Mouse (Mus musculus) spleen, adult 2 months (tissue): Measurements from ENCODE around the gene Cacul1.

Experiments used
- CTCF ChIP-seq: fragments of 200-500 bp; IDR thresholded peaks from 2 replicates; pipeline ENCODE4 v1.5.1; 2011; ENCODE audit warnings: mild to moderate bottlenecking, inconsistent platforms; ENCODE audit not compliant: insufficient read depth, insufficient read length, insufficient replicate concordance; ENCODE audit errors: extremely low read depth
- POLR2A ChIP-seq: fragments of 200-500 bp; IDR thresholded peaks from 2 replicates; pipeline ENCODE4 v1.6.1; 2011; ENCODE audit warnings: low read depth, low read length, inconsistent platforms

- TF ChIP-seq POLR2A (no peak), CTCF (no peak)
These were observed 17.3 kb upstream of the Cacul1 start for GRCm38 (mm10) chr19:60598025-60598697.
